Mouse (Mus musculus): ENCODE measurements around the gene Cox4i2. TPM values are rescaled to one million over a fixed set of nuclear protein-coding genes. Genes with fewer than 3 reads are reported as not detected.

The Cox4i2 gene
- polyA plus RNA-seq, 1 experiment from 2014 or later = 3.5 TPM

DNA sequence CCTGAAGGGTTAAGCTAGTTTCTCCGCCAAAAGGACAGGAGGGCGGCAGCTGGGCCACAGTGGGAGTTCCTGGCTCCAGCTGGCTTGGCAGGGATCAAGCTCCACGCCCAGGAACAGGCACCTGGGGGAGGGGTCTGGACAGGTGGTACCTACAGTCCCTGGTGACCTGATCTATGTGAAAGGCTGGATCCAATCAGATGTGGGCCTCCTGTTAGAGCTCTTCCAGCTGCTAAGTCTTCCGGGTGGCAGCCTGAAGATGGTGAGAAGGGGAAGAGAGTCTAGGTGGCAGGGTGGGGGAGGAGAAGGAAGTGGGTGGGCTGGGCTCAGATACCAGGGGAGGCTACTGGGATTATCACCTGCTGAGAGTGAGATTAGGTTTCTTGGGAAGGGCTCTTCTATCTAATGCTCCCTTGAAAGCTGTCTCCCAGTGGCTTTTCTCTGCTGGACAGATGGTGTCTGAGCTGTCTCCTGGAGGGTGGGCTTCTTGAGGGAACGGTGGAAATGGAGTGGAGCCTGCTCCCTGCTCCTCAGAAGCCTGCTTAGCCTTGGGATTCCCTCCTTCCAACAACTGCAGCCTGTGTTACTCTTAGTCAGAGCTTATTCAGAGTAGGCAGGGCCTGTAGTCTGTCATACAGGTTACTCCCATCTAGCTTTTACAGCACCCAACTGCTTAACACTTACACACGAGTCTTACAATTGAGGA lies 50.6 kb downstream of the Cox4i2 start:
- 10% methylated on average over 6 of the region's 6 CpGs for WGBS

GRCm38 (mm10) chr2:152805111-152805490 lies 51.1 kb downstream of the Cox4i2 start:
- H3K9me3 ChIP-seq (ENCODE audit: control insufficient read depth, low read length) = no peaks in the 10 kb centered on the region
- no peaks in the 10 kb centered on the region for H3K27me3 ChIP-seq (ENCODE audit: control insufficient read depth, insufficient read depth, low read length)
- ATAC-seq (ENCODE audit: insufficient read depth, low FRiP score, low TSS enrichment) (no peak), DNase-seq (ENCODE audit: low spot score) (no peak)
- no peaks in the 10 kb centered on the region for H3K36me3 ChIP-seq (ENCODE audit: control insufficient read depth, insufficient read depth, low read length)
- WGBS = 57% methylated on average over 5 of the region's 5 CpGs
- H3K27ac ChIP-seq (ENCODE audit: low read depth, low read length) = no peak overlapping the region
- H3K4me2 ChIP-seq (ENCODE audit: low read depth) = no peak overlapping the region
- peaks cover 7% of the 10 kb centered on the region for H3K4me1 ChIP-seq (ENCODE audit: control insufficient read depth, insufficient read depth, low read length)
- H3K9ac ChIP-seq (ENCODE audit: low read length) = no peak overlapping the region
- no peak overlapping the region for H3K4me3 ChIP-seq (ENCODE audit: low read depth, low read length)

More for the DNA sequence above, 50.6 kb downstream of the Cox4i2 start:
- H3K36me3 ChIP-seq (ENCODE audit: control insufficient read depth, insufficient read depth, low read length) = no peaks in the 10 kb centered on the region
- no peak overlapping the region for H3K4me3 ChIP-seq (ENCODE audit: low read depth, low read length)
- no peak overlapping the region for H3K27ac ChIP-seq (ENCODE audit: low read depth, low read length)
- DNase-seq (ENCODE audit: low spot score) (peak; percentile 43), ATAC-seq (ENCODE audit: insufficient read depth, low FRiP score, low TSS enrichment) (no peak)
- H3K4me1 ChIP-seq (ENCODE audit: control insufficient read depth, insufficient read depth, low read length) = peaks cover 7% of the 10 kb centered on the region
- H3K9me3 ChIP-seq (ENCODE audit: control insufficient read depth, low read length) = no peaks in the 10 kb centered on the region
- H3K27me3 ChIP-seq (ENCODE audit: control insufficient read depth, insufficient read depth, low read length) = no peaks in the 10 kb centered on the region
- H3K4me2 ChIP-seq (ENCODE audit: low read depth) = no peak overlapping the region
- no peak overlapping the region for H3K9ac ChIP-seq (ENCODE audit: low read length)

DNA sequence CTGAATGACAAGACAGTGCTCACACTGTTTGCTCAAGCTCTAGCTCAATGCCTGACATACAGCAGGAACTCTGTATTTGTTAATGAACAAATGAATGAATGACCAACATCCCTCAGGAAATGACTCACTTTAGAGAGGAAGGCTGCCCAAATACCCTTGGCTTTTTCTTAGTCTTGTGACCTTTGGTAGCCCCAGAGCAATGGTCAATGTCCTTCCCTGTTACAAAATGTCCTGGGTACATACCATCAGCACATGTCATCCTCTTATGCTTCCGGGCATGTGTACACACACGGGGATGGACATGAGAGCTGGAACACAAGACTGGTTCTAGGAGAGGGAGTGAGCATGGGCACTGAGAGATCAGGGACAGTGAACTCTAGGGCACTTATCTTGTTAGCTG lies 52.1 kb downstream of the Cox4i2 start:
- Histone ChIP-seq H3K4me2 (ENCODE audit: low read depth) (no peak overlapping the region), H3K4me3 (ENCODE audit: low read depth, low read length) (no peak overlapping the region), H3K9ac (ENCODE audit: low read length) (no peak overlapping the region), H3K27ac (ENCODE audit: low read depth, low read length) (no peak overlapping the region), H3K4me1 (ENCODE audit: control insufficient read depth, insufficient read depth, low read length) (peaks cover 7% of the 10 kb centered on the region), H3K9me3 (ENCODE audit: control insufficient read depth, low read length) (no peaks in the 10 kb centered on the region), H3K36me3 (ENCODE audit: control insufficient read depth, insufficient read depth, low read length) (no peaks in the 10 kb centered on the region), H3K27me3 (ENCODE audit: control insufficient read depth, insufficient read depth, low read length) (no peaks in the 10 kb centered on the region)
- no peak for ATAC-seq (ENCODE audit: insufficient read depth, low FRiP score, low TSS enrichment)
- WGBS = 76% methylated on average over 2 of the region's 2 CpGs
- no peak for DNase-seq (ENCODE audit: low spot score)

DNA sequence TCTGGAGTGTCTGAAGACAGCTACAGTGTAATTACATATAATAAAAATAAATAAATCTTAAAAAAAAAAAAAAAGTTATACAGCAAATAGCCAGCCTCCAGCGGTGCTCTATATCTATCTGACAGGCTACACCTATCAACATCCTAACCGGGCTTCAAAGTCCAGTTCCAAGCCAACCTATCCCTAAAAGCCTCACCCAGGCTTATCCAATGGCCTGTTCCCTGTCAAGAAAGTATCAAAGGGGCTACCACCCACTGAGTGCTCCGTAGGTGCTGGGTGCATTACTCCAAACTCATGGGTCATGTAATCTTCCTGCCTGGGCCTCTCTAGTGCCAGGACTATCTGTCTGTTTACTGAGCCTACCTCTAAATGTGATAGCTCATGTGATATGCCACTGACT lies 54.2 kb downstream of the Cox4i2 start:
- Histone ChIP-seq H3K9me3 (ENCODE audit: control insufficient read depth, low read length) (no peaks in the 10 kb centered on the region), H3K27ac (ENCODE audit: low read depth, low read length) (no peak overlapping the region), H3K4me1 (ENCODE audit: control insufficient read depth, insufficient read depth, low read length) (peaks cover 7% of the 10 kb centered on the region), H3K9ac (ENCODE audit: low read length) (no peak overlapping the region), H3K36me3 (ENCODE audit: control insufficient read depth, insufficient read depth, low read length) (no peaks in the 10 kb centered on the region), H3K4me2 (ENCODE audit: low read depth) (no peak overlapping the region), H3K4me3 (ENCODE audit: low read depth, low read length) (no peak overlapping the region), H3K27me3 (ENCODE audit: control insufficient read depth, insufficient read depth, low read length) (no peaks in the 10 kb centered on the region)
- WGBS = 92% methylated on average over 3 of the region's 3 CpGs
- no peak for DNase-seq (ENCODE audit: low spot score)
- ATAC-seq (ENCODE audit: insufficient read depth, low FRiP score, low TSS enrichment) = no peak

DNA sequence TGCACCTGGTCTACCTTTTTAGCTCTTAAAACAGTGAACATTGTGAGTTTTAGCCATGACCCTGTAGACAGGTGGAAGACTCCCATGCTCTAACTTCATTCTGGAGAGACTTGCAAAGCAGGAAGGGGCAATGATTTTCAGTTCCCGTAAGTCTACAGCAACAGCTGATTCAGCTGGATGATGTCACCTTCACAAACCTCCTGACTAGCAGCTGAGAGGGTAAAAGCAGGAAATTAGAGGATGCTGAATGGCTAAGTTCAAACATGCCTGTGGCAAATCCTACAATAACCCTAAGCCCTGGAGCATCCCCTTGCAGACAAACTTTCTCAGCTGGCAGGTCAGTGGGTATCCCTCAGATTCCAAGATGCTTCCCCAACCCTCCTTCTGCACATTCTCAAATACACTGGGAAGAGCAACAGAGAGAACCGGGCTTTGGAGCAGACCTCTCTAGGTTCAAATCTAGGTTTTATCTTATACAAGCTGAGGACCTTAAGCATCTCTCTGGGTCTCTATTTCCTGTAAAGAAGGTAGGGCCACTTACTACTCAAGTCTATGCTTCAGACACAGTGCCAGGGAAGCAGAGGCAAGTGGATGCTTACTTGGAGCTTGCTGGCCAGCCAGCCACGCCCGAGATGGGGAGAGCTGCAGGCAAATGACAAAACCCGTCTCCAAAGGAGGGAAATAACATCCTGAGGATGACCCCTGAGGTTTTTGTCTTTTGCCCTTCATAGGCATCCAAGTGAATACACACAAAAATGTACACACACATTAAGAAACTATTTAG lies 56.4 kb downstream of the Cox4i2 start:
- H3K9me3 ChIP-seq (ENCODE audit: control insufficient read depth, low read length) = no peaks in the 10 kb centered on the region
- no peak overlapping the region for H3K27ac ChIP-seq (ENCODE audit: low read depth, low read length)
- WGBS = 88% methylated on average over 5 of the region's 5 CpGs
- H3K4me3 ChIP-seq (ENCODE audit: low read depth, low read length) = no peak overlapping the region
- no peak overlapping the region for H3K9ac ChIP-seq (ENCODE audit: low read length)
- H3K27me3 ChIP-seq (ENCODE audit: control insufficient read depth, insufficient read depth, low read length) = no peaks in the 10 kb centered on the region
- no peaks in the 10 kb centered on the region for H3K4me1 ChIP-seq (ENCODE audit: control insufficient read depth, insufficient read depth, low read length)
- DNase-seq (ENCODE audit: low spot score) (no peak), ATAC-seq (ENCODE audit: insufficient read depth, low FRiP score, low TSS enrichment) (no peak)
- no peak overlapping the region for H3K4me2 ChIP-seq (ENCODE audit: low read depth)
- no peaks in the 10 kb centered on the region for H3K36me3 ChIP-seq (ENCODE audit: control insufficient read depth, insufficient read depth, low read length)

GRCm38 (mm10) chr2:152811336-152812165 lies 57.6 kb downstream of the Cox4i2 start:
- Histone ChIP-seq H3K27me3 (ENCODE audit: control insufficient read depth, insufficient read depth, low read length) (no peaks in the 10 kb centered on the region), H3K4me2 (ENCODE audit: low read depth) (no peak overlapping the region), H3K4me3 (ENCODE audit: low read depth, low read length) (no peak overlapping the region), H3K4me1 (ENCODE audit: control insufficient read depth, insufficient read depth, low read length) (no peaks in the 10 kb centered on the region), H3K9ac (ENCODE audit: low read length) (no peak overlapping the region), H3K27ac (ENCODE audit: low read depth, low read length) (no peak overlapping the region), H3K9me3 (ENCODE audit: control insufficient read depth, low read length) (no peaks in the 10 kb centered on the region), H3K36me3 (ENCODE audit: control insufficient read depth, insufficient read depth, low read length) (no peaks in the 10 kb centered on the region)
- no peak for ATAC-seq (ENCODE audit: insufficient read depth, low FRiP score, low TSS enrichment)
- 39% methylated on average over 3 of the region's 3 CpGs for WGBS
- DNase-seq (ENCODE audit: low spot score) = no peak

- no peaks in the 10 kb centered on the region for H3K4me1 ChIP-seq (ENCODE audit: control insufficient read depth, insufficient read depth, low read length)
- no peak overlapping the region for H3K4me2 ChIP-seq (ENCODE audit: low read depth)
- H3K36me3 ChIP-seq (ENCODE audit: control insufficient read depth, insufficient read depth, low read length) = no peaks in the 10 kb centered on the region
- DNase-seq (ENCODE audit: low spot score) (no peak), ATAC-seq (ENCODE audit: insufficient read depth, low FRiP score, low TSS enrichment) (no peak)
- no peak overlapping the region for H3K9ac ChIP-seq (ENCODE audit: low read length)
- H3K27ac ChIP-seq (ENCODE audit: low read depth, low read length) = no peak overlapping the region
- no peaks in the 10 kb centered on the region for H3K27me3 ChIP-seq (ENCODE audit: control insufficient read depth, insufficient read depth, low read length)
- no peak overlapping the region for H3K4me3 ChIP-seq (ENCODE audit: low read depth, low read length)
- H3K9me3 ChIP-seq (ENCODE audit: control insufficient read depth, low read length) = no peaks in the 10 kb centered on the region
- 100% methylated on average over 1 of the region's 1 CpGs for whole genome bisulfite sequencing
Observed at GRCm38 (mm10) chr2:152813232-152813631, 59.3 kb downstream of the Cox4i2 start.

DNA sequence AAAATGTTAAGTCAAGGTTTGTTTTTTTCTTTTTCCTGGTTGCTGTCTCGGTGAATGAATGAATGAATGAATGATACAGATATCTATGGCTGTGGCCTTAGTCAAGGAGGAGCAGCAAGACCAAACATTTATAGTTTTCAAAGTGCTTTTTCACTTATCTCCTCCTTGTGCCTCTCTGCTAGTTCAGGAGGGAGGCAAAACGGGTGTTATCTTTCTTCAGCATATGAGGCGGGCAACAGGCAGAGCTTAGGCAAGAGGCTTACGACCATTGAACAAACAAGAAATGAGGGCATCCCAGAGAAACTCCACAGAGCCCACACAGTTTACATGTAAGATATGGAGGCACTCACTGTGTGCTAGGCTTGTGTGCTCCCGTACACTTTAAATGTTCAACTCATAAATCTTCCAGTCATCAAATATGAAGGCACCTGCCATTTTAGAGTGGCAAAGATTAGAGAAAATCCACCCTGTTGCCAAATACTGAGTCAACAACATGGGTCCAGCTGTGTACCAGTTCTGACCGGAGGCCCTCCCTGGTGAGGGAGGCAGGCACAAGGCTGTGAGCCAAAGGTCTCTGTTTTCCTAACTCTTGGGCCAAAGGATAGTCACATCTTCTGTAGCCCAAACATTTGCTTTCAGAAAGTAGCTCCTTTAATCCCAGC lies 60.4 kb downstream of the Cox4i2 start:
- Histone ChIP-seq H3K4me1 (ENCODE audit: control insufficient read depth, insufficient read depth, low read length) (no peaks in the 10 kb centered on the region), H3K36me3 (ENCODE audit: control insufficient read depth, insufficient read depth, low read length) (no peaks in the 10 kb centered on the region), H3K27ac (ENCODE audit: low read depth, low read length) (no peak overlapping the region), H3K27me3 (ENCODE audit: control insufficient read depth, insufficient read depth, low read length) (no peaks in the 10 kb centered on the region), H3K4me3 (ENCODE audit: low read depth, low read length) (no peak overlapping the region), H3K4me2 (ENCODE audit: low read depth) (no peak overlapping the region), H3K9ac (ENCODE audit: low read length) (no peak overlapping the region), H3K9me3 (ENCODE audit: control insufficient read depth, low read length) (no peaks in the 10 kb centered on the region)
- WGBS = 89% methylated on average over 6 of the region's 6 CpGs
- ATAC-seq (ENCODE audit: insufficient read depth, low FRiP score, low TSS enrichment) (no peak), DNase-seq (ENCODE audit: low spot score) (no peak)

Measured in neural tube, embryonic 11.5 days (tissue).